Mouse (Mus musculus) macrophage (primary cell): ENCODE data around the gene Tor4a. TPM values are rescaled to one million over a fixed set of nuclear protein-coding genes. Genes with fewer than 3 reads are reported as not detected.

ENCODE experiments used
- H3K27ac ChIP-seq: fragments of 350-480 bp; formaldehyde crosslinking; 2 replicates; pipeline ENCODE4 v1.9.0; 2021
- H3K36me3 ChIP-seq: fragments of 350-480 bp; formaldehyde crosslinking; 2 replicates; pipeline ENCODE4 v1.9.0; 2021; ENCODE audit errors: inconsistent target
- H3K4me3 ChIP-seq: fragments of 350-480 bp; formaldehyde crosslinking; 2 replicates; pipeline ENCODE4 v1.9.0; 2021; ENCODE audit errors: inconsistent target
- H3K79me2 ChIP-seq: fragments of 350-480 bp; formaldehyde crosslinking; 2 replicates; pipeline ENCODE4 v1.9.0; 2021; ENCODE audit errors: inconsistent target
- WGBS: methylation state at CpG from one replicate; pipeline ENCODE4 v1.1.7; 2026; ENCODE audit warnings: inconsistent platforms; ENCODE audit not compliant: missing documents; 5-methylcytosine and 5-hydroxymethylcytosine counted together
- polyA plus RNA-seq: library from polyadenylated mRNA; stranded (reverse); fragments of 250-400 nt; gene quantifications from 3 replicates; pipeline ENCODE4 v1.2.4, GENCODE M21; 2018; ENCODE audit warnings: inconsistent platforms

Gene Tor4a
- polyA plus RNA-seq, 1 experiment from 2014 or later: 57.4 TPM

DNA sequence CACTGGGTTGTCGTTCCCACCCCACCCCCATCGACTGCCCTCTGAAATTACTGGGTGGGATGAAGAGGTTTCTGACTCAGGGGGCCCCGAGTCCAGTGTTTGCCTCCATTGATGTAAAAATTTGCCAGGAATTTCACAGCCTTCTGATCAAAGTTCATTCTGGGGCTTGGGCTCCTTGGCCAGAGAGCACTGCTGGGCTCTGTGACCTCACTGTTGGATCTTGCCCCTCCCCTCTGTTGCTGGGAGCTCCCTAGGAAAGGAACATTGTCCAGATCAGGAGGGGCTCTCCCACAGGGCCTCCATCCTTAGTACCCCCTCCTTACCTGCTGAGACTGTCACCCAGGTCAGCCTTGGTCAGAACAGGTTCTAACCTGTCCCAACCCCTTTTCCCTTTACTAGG, 17.8 kb upstream of the Tor4a start, which contains the start of gene Stpg3:
TSS of gene Stpg3 (minus strand) at position 194 of the 400 bp plus-strand sequence.
- H3K4me3 ChIP-seq: no peak within 1 kb of the TSS
- WGBS: 86% methylated on average over 3 of the region's 3 CpGs

DNA sequence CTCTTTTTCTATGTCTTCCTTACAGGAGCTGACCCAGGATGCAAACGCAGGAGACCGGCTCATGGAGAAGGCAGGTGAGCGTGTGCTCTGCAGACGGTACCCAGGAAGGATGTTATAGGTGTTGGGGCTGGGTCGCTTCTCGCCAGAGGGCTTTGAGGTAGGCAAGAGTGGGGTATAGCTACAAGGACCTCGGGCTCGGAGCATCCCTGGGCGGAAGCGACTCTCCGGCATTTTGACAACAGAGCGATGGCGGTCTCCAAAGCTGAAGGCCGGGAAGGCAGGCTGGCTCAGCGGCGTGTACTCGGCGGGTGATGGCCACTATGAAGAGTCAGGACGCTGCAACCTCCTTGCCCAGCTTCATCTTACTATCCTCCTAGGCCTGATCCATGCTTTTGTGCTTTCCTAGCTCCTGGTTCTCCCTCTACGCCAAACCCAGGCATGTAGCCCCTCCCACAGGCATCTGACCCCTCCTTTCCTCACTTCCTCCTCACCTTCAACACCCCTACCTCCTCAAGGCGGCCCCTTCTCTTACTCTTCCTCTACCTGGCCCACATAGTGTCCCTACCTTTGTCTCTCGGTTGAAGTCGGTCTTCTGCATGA, 16.7 kb upstream of the Tor4a start:
- H3K4me3 ChIP-seq: no peak overlapping the region
- H3K27ac ChIP-seq: no peak overlapping the region
- peaks cover 26% of the 10 kb centered on the region for H3K79me2 ChIP-seq
- peaks cover 5% of the 10 kb centered on the region; the same call in 1 of the 2 replicates for H3K36me3 ChIP-seq
- 89% methylated on average over 22 of the region's 23 CpGs for WGBS

More for the DNA sequence above, 17.8 kb upstream of the Tor4a start, which contains the start of gene Stpg3:
- H3K27ac ChIP-seq: no peak within 1 kb of the TSS
- H3K79me2 ChIP-seq: peaks cover 16% of the 10 kb centered on the region
- no peaks in the 10 kb centered on the region for H3K36me3 ChIP-seq

DNA sequence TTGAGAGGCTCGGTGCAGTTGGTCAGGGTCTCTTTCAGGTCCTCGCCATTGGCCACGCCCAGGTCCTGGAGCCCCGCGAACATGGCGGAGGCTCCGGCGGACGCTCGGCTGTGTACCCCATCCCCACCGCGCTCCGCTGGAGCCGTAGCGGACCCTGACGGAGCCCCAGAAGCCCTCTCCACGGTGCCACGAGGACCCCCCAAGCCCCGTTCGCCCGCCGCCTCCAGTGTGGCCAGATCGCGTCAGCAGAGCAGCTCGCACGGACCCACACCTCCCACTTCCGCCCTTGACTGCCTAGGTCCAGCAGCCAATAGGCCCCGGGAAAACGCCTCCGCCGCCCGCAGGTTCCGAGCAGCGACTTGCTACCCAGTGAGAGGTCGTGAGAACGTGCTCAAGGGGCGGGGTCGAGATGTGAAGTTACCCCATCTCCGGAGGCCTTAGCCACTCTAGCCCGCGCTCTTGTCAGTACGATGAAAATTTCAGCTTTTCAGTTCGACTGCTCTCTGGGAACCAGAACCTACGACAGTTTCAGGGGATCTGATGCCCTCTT, 14.5 kb upstream of the Tor4a start, which contains the start of gene Nelfb:
TSS of gene Nelfb (minus strand) at position 369 of the 550 bp plus-strand sequence.
- Histone ChIP-seq H3K27ac (peak within 1 kb of the TSS; percentile 65), H3K79me2 (peaks cover 47% of the 10 kb centered on the region), H3K4me3 (peak within 1 kb of the TSS; percentile 99), H3K36me3 (peaks cover 24% of the 10 kb centered on the region)
- under 1% methylated on average over 44 of the region's 44 CpGs for WGBS

DNA sequence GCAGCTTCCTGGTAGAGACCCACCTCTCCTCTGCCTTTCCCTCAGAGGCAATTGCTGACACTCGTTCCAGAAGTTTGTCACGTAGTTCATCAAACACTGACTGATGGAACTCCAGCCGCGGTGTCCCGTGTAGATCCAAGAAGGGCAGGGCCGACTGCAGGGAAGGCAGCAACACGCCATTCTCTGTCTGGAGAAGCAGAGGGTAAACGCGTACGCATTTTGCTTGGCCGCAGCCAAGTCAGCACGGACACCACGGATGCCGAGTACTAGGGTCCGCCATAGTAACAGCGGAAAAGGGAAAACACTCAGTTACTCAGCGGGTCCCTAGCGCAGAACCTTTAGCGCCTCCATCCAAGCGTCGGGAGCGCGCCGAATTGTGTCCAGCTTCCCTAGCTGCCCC, 14.0 kb upstream of the Tor4a start:
- WGBS: under 1% methylated on average over 24 of the region's 24 CpGs
- Histone ChIP-seq H3K27ac (peak overlapping the region; percentile 65), H3K4me3 (peak overlapping the region; percentile 99), H3K79me2 (peaks cover 52% of the 10 kb centered on the region), H3K36me3 (peaks cover 29% of the 10 kb centered on the region)

DNA sequence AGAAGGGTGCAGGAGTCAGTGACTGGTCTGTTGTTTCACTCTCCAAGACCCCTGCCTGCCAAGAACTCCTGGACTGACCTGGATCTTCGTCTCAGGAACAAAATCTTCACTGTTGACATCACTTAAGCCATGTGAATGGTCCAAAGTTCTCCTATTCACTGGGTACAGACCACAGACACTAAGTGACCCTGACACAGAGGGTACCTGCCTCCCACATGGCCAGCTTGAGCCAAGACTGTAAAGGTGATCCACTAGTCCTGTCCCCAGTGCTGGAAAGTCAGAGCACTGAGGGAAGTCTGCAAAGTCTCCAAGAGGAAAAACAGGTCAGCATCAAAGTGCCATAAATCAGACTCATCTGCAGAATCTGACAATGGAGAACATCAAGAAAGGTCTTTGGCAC, 10.9 kb upstream of the Tor4a start:
- Histone ChIP-seq H3K36me3 (peaks cover 60% of the 10 kb centered on the region), H3K27ac (no peak overlapping the region), H3K4me3 (no peak overlapping the region), H3K79me2 (peaks cover 60% of the 10 kb centered on the region)
- WGBS: 91% methylated on average over 1 of the region's 1 CpGs

DNA sequence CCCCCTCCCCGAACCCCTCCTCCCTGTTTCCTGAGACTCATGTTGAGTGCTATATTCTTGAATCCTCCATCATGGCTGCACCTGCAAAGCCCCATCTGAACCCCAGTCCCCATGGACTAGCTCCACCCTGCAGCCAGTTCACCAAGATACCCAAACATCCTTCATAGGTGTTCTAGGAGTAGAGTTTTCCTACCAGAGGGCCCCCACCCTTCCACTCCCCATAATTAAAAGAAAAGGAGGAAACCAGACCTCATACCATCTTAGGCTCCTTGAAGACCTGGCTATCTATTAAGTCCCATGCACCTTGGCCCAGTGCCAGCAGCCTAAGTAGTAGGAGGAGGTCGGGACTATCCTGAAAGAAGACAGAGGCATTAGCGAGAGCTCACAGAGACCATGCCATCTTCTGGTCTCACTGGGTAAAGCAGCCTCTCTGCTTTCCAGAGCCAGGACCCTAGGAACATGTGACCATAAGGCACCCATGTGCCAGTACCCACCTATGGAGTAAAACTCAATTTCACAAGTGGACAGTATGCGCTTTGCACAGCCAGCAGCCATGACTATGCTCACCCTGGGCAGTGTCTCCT, 7.0 kb upstream of the Tor4a start:
- Histone ChIP-seq H3K4me3 (no peak overlapping the region), H3K27ac (no peak overlapping the region), H3K79me2 (peaks cover 37% of the 10 kb centered on the region), H3K36me3 (peaks cover 91% of the 10 kb centered on the region)
- 69% methylated on average over 4 of the region's 4 CpGs for WGBS

DNA sequence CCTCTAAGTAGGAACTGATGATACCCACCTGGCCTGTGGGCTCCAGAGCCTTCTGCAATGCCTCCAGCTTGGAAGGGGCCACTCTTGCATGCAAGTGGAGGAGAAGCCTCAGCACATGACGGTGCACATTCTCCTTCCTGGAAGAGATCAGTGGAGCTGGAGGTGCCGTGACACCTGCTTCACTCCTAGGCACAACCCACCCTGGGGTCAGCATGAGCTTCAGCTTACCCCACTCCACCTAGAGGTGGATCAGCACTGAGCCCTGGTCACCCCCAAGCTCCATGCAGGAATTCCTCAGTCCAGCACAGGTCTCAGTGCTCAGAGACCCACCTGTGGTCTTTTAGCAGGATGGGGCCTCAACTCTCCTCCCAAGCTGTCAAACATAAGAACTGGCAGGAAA, 3.9 kb upstream of the Tor4a start:
- H3K4me3 ChIP-seq: no peak overlapping the region
- peaks cover 62% of the 10 kb centered on the region for H3K36me3 ChIP-seq
- peaks cover 12% of the 10 kb centered on the region; the same call in 1 of the 2 replicates for H3K79me2 ChIP-seq
- no peak overlapping the region for H3K27ac ChIP-seq
- WGBS: 88% methylated on average over 2 of the region's 2 CpGs

DNA sequence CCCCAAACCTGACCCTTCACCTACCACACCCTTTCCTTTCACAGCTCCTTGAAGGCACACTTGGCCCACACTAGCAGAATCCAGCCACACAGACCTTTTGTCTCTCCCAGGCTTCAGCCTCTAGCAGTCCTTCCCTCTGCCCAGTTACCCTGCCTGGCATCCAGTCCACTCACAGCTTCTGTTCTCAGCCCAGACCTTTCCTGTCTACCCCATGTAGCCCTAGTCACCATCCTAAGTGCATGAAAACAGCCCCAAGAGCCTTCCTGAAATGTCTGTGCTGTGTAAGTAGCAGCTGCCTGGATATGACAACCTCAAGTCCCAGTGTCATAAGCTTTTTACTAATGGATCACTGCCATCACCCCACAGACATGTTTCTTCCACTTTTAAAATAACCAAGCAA, 1.3 kb upstream of the Tor4a start:
- peaks cover 29% of the 10 kb centered on the region for H3K79me2 ChIP-seq
- peak overlapping the region; percentile 98 for H3K27ac ChIP-seq
- H3K4me3 ChIP-seq: no peak overlapping the region
- peaks cover 36% of the 10 kb centered on the region for H3K36me3 ChIP-seq

DNA sequence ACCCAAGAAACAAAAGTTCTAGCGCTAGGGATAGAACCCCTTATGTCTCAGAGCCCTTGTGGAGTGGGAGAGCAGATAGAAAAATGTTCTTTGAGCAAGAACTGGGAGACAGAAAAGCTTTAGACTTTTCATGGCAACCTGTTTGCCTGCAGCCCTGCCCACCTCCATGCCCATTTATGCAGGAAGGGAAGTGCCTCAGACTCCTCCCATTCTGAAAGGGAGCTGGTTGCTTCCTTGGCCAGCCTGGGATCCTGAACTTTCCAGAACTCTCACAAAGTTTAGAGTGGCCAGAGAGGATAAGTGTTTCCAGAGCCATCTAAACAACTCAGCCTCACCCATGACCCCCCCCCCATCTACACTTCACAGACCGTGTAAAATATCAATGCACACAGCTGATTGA, 505 bp upstream of the Tor4a start:
- Histone ChIP-seq H3K4me3 (peak overlapping the region; percentile 87), H3K79me2 (peaks cover 31% of the 10 kb centered on the region), H3K36me3 (peaks cover 28% of the 10 kb centered on the region), H3K27ac (peak overlapping the region; percentile 98)
- WGBS: 20% methylated on average over 2 of the region's 2 CpGs

DNA sequence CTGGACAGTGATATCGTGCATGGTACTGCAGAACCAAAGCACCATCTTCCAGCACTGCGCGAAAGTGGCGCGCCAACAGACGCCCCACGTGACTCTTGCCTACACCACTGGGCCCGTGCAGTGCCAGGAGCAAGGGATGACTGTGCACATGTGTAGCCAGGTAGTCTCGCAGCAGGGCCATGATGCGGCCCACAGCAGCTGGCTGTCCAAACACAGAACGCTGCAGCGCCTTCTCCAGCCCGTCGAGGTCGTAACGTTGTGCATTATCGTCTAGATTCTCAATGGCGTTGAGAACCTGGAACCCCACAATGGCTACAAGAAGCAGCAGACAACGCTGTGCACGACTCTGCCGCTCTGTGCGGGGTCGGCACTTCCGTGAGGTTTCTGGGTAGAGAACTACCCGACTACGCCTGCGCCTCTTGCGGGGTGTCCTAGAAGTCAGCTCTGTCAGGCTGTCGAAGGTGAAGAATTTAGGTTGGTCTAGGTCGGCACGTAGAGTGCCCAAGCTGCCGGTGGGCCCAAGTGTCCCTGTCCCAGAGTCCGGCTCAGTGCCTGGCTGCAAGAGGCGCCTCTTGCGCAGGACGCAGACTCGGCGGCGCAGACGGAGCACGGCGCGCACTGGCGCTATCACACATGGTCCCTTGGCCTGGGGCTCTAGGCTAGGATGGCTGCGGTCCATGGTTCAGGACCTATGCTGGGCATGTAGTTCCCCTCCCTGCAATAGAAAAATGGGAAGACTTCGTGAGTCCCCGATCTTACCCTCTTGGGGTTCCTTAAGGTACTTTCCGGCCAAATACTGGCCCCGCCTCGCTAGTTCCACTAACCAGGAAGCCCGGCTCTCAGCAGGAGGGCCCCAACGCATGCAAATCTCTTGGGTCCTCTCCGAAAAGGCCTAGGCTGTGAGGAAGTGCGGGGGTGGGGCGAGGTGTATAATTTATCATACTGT, 1.2 kb downstream of the Tor4a start:
- H3K4me3 ChIP-seq: peak overlapping the region; percentile 87
- H3K36me3 ChIP-seq: peaks cover 11% of the 10 kb centered on the region; the same call in 1 of the 2 replicates
- WGBS: under 1% methylated on average over 55 of the region's 55 CpGs
- peaks cover 31% of the 10 kb centered on the region for H3K79me2 ChIP-seq
- H3K27ac ChIP-seq: peak overlapping the region; percentile 98

DNA sequence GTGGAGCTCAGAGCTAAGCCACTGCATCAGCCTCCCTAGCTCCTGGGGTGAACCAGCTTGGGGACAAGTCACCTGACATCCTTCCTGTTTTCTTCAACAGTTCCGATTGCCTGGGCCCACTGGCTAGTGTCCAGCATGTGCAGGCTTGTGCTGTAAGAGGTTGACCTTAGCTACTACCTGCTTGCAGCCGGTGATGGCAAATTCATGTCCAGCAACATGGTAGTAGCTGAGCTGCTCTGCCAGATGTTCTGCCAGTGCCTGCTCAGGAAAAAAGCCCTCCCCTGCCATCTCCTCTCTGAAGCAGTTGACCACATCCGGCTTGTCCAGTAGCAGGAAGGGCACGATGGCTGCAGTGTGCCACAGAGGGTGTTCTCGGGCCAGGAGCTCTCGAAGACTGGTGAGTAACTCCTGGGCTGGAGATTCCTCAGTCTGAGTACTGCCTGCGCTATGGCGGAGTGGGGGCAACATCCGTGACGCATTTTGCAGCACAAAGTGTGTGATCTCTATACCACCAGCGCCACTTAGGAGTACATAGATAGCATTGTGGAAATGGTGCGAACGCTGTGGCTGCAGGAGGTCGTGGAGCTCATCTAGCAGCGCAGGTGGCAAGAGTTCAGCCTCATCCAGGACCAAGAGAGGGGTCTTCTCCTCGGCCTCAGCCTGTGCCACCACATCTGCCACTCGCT, 2.1 kb downstream of the Tor4a start:
- peak overlapping the region; percentile 98 for H3K27ac ChIP-seq
- H3K79me2 ChIP-seq: peaks cover 31% of the 10 kb centered on the region
- H3K36me3 ChIP-seq: peaks cover 2% of the 10 kb centered on the region; the same call in 1 of the 2 replicates
- WGBS: 8% methylated on average over 17 of the region's 17 CpGs
- H3K4me3 ChIP-seq: peak overlapping the region; percentile 87

DNA sequence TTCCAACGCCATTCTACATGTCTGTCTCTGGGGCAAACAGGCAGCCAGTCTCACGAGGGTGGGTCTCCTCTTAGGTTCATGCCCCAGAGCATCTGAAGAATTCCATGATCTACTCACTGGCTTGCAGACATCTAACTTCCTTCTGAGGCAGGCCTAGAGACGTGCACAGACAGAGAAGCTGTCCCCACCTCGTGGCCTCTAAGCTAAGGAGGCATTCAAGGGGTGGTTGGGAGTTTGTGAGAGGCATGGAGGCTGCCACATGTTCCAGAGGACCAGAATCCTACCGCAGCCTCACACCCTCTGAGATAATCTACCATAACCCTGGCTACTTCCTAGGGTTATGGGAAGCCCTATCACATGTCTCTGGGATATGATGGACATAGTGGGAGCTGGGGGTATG, 2.7 kb downstream of the Tor4a start:
- H3K4me3 ChIP-seq: peak overlapping the region; percentile 87; the same call in 1 of the 2 replicates
- H3K79me2 ChIP-seq: peaks cover 31% of the 10 kb centered on the region
- H3K27ac ChIP-seq: peak overlapping the region; percentile 98
- H3K36me3 ChIP-seq: no peaks in the 10 kb centered on the region; the same call in 1 of the 2 replicates
- WGBS: 19% methylated on average over 5 of the region's 5 CpGs

DNA sequence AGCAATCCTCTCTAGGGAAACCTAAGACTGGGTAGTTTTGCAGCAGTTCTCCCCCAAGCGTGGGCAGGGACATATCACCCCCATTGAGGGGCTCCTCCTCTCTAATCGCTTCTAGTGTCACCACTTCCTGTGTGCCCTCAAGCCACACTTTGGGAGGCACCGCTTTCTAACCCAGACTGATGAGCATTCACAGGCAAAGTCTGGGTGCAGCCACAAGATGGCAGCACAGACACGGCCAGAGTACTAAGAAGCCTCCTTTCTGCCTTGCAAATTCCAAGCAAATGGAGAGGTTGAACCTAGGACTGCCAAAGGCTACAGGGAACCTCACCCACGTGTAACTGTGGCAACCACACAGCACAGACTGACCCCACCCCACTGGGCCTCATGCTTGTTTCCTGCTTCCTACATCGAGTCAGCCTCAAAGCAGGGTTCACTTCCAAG, 3.3 kb downstream of the Tor4a start:
- peak overlapping the region; percentile 98 for H3K27ac ChIP-seq
- 0% methylated on average over 5 of the region's 6 CpGs for WGBS
- H3K36me3 ChIP-seq: no peaks in the 10 kb centered on the region; the same call in 1 of the 2 replicates
- no peak overlapping the region for H3K4me3 ChIP-seq
- peaks cover 31% of the 10 kb centered on the region for H3K79me2 ChIP-seq

DNA sequence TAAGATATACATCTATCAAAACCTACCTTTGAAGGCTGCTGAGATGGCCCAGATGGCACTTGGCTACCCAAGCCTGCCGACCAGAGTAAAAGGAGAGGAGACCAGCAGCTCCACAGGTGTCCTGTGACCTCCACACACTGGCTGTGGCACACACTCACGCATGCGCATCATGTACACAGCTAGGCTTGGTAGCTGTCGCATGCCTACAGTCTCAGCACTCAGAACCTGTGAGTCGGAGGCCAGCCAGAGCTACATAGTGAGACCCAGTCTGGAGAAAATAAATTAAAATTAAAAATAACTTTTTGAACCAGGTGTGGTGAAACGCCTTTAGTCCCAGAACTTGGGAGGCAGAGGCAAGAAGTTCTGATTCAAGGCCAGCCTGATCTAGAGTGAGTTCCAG, 8.8 kb downstream of the Tor4a start:
- Histone ChIP-seq H3K27ac (no peak overlapping the region), H3K79me2 (peaks cover 2% of the 10 kb centered on the region), H3K4me3 (no peak overlapping the region), H3K36me3 (no peaks in the 10 kb centered on the region)
- WGBS: 92% methylated on average over 6 of the region's 6 CpGs
